In genomic region chr17:26844909-26845148, GRCm38 (mm10) we compare ENCODE assay signal across 13 mouse cellular contexts. TPM values are rescaled to one million over a fixed set of nuclear protein-coding genes. Genes with fewer than 3 reads are reported as not detected.
DNase-seq lines count a peak whose midpoint lies in the region; ATAC-seq and TF ChIP-seq lines count a peak whose summit lies in the region.
"Had no signal": no experiment of that assay in that cellular context is flagged by ENCODE, and none has a peak within 500 bp of the region (broad histone marks: within the 10 kb centered on the region; RNA-seq: fewer than 3 reads in every experiment).

Nkx2-5 (minus strand) TSS chr17:26845009.

- no peak within 1 kb of the TSS for H3K27ac ChIP-seq in limb, embryonic 12.5 days
- no peak within 1 kb of the TSS for H3K27ac ChIP-seq in limb, embryonic 10.5 days
- no peak within 1 kb of the TSS for H3K27ac ChIP-seq in thymus, adult 2 months (ENCODE audit: control insufficient read depth, insufficient read depth, low read length)
- H3K27ac ChIP-seq in heart, embryonic 16.5 days (ENCODE audit: low read length): peak within 1 kb of the TSS; percentile 95
- no peak within 1 kb of the TSS for H3K27ac ChIP-seq in stomach, postnatal 0 days (replicated peaks)
- no peak within 1 kb of the TSS for H3K27ac ChIP-seq in hindbrain, embryonic 11.5 days (ENCODE audit: low read depth, low read length)
- H3K27ac ChIP-seq: hindbrain, postnatal 0 days; macrophage had no signal

- 0 out of 2 replicates have a peak within 1 kb of the TSS, but pooled peaks have one; percentile 6 for H3K4me3 ChIP-seq in limb, embryonic 12.5 days (replicated peaks)
- no peak within 1 kb of the TSS for H3K4me3 ChIP-seq in limb, embryonic 10.5 days
- no peak within 1 kb of the TSS for H3K4me3 ChIP-seq in thymus, adult 2 months (ENCODE audit: control insufficient read depth, insufficient read depth, low read length)
- peak within 1 kb of the TSS; percentile 57 for H3K4me3 ChIP-seq in heart, embryonic 16.5 days (ENCODE audit: low read length)
- H3K4me3 ChIP-seq in stomach, postnatal 0 days (ENCODE audit: low read depth, low read length): no peak within 1 kb of the TSS
- H3K4me3 ChIP-seq in hindbrain, embryonic 11.5 days (ENCODE audit: low read depth, low read length): no peak within 1 kb of the TSS
- H3K4me3 ChIP-seq: myocyte had no signal

- TF ChIP-seq POLR2A in thymus, adult 2 months (IDR thresholded peaks at IDR 0.05; ENCODE audit: control insufficient read depth, extremely low read depth, insufficient read depth, low read length, poor library complexity): no peak

- H3K4me1 ChIP-seq in limb, embryonic 12.5 days (replicated peaks): peaks cover 3% of the 10 kb centered on the region
- peaks cover 13% of the 10 kb centered on the region for H3K4me1 ChIP-seq in limb, embryonic 10.5 days
- H3K4me1 ChIP-seq in thymus, adult 2 months (replicated peaks; ENCODE audit: control insufficient read depth, insufficient read depth, low read length): peaks cover 3% of the 10 kb centered on the region; the same call in 1 of the 2 replicates
- H3K4me1 ChIP-seq in heart, embryonic 16.5 days (ENCODE audit: control insufficient read depth, insufficient read depth, low read length): no peaks in the 10 kb centered on the region; the same call in 1 of the 2 replicates
- no peaks in the 10 kb centered on the region for H3K4me1 ChIP-seq in stomach, postnatal 0 days (replicated peaks; ENCODE audit: control insufficient read depth, insufficient read depth)
- H3K4me1 ChIP-seq in hindbrain, embryonic 11.5 days (replicated peaks; ENCODE audit: control insufficient read depth, insufficient read depth, low read length): no peaks in the 10 kb centered on the region; the same call in 1 of the 2 replicates

- ATAC-seq in limb, embryonic 12.5 days (ENCODE audit: insufficient number of reproducible peaks, insufficient read depth, low FRiP score, low TSS enrichment, low read depth): no peak
- ATAC-seq in heart, embryonic 16.5 days (replicated peaks; ENCODE audit: extremely low read depth, insufficient read depth, low FRiP score): no peak
- no peak for ATAC-seq in stomach, postnatal 0 days (ENCODE audit: low FRiP score, low TSS enrichment)
- ATAC-seq in hindbrain, embryonic 11.5 days (ENCODE audit: low FRiP score): no peak
- ATAC-seq: hindbrain, postnatal 0 days had no signal

- H3K36me3 ChIP-seq in limb, embryonic 12.5 days: no peaks in the 10 kb centered on the region
- no peaks in the 10 kb centered on the region for H3K36me3 ChIP-seq in limb, embryonic 10.5 days
- H3K36me3 ChIP-seq in thymus, adult 2 months (ENCODE audit: control insufficient read depth, insufficient read depth, low read length): no peaks in the 10 kb centered on the region
- no peaks in the 10 kb centered on the region for H3K36me3 ChIP-seq in heart, embryonic 16.5 days (ENCODE audit: control insufficient read depth, insufficient read depth)
- no peaks in the 10 kb centered on the region for H3K36me3 ChIP-seq in stomach, postnatal 0 days (ENCODE audit: control insufficient read depth, insufficient read depth, low read length)
- no peaks in the 10 kb centered on the region for H3K36me3 ChIP-seq in hindbrain, embryonic 11.5 days (ENCODE audit: control insufficient read depth, insufficient read depth, low read length)

- no peak within 1 kb of the TSS for H3K4me2 ChIP-seq in limb, embryonic 12.5 days
- peak within 1 kb of the TSS; percentile 77 for H3K4me2 ChIP-seq in heart, embryonic 16.5 days (ENCODE audit: low read depth, low read length)
- 0 out of 2 replicates have a peak within 1 kb of the TSS, but pooled peaks have one; percentile 23 for H3K4me2 ChIP-seq in stomach, postnatal 0 days (replicated peaks; ENCODE audit: low read depth)
- H3K4me2 ChIP-seq in hindbrain, embryonic 11.5 days (replicated peaks; ENCODE audit: low read depth, low read length): no peak within 1 kb of the TSS

- 0% methylated on average over 5 of the region's 5 CpGs for WGBS in limb, embryonic 12.5 days
- WGBS in limb, embryonic 10.5 days: 2% methylated on average over 5 of the region's 5 CpGs
- 9% methylated on average over 5 of the region's 5 CpGs for WGBS in thymus, adult 2 months
- WGBS in heart, embryonic 16.5 days: 0% methylated on average over 4 of the region's 5 CpGs
- WGBS in stomach, postnatal 0 days: 3% methylated on average over 5 of the region's 5 CpGs
- 0% methylated on average over 4 of the region's 5 CpGs for WGBS in hindbrain, embryonic 11.5 days

- DNase-seq in limb, embryonic 10.5 days (ENCODE audit: low spot score): no peak
- no peak for DNase-seq in thymus, adult 2 months
- no peak for DNase-seq in thymus, postnatal 36 days
- no peak for DNase-seq in stomach, postnatal 0 days (ENCODE audit: low spot score)
- no peak for DNase-seq in gastrocnemius, postnatal 10 days
- DNase-seq in hindbrain, embryonic 11.5 days (ENCODE audit: low spot score): no peak
- DNase-seq: cerebellum, adult 9-10 months had no signal

- H3K9ac ChIP-seq in limb, embryonic 12.5 days (replicated peaks): no peak within 1 kb of the TSS
- peak within 1 kb of the TSS; percentile 89 for H3K9ac ChIP-seq in heart, embryonic 16.5 days (ENCODE audit: low read length)
- no peak within 1 kb of the TSS for H3K9ac ChIP-seq in stomach, postnatal 0 days (ENCODE audit: low read length)
- no peak within 1 kb of the TSS for H3K9ac ChIP-seq in hindbrain, embryonic 11.5 days (ENCODE audit: low read depth, low read length)

- H3K27me3 ChIP-seq in limb, embryonic 12.5 days: peaks cover 90% of the 10 kb centered on the region
- peaks cover 98% of the 10 kb centered on the region for H3K27me3 ChIP-seq in limb, embryonic 10.5 days (ENCODE audit: low read depth, poor library complexity, severe bottlenecking)
- peaks cover 30% of the 10 kb centered on the region; the same call in 1 of the 2 replicates for H3K27me3 ChIP-seq in thymus, adult 2 months (ENCODE audit: control insufficient read depth, insufficient read depth, low read length)
- peaks cover 33% of the 10 kb centered on the region for H3K27me3 ChIP-seq in heart, embryonic 16.5 days (ENCODE audit: control insufficient read depth, insufficient read depth, low read length)
- H3K27me3 ChIP-seq in stomach, postnatal 0 days (ENCODE audit: control insufficient read depth, insufficient read depth, low read length): peaks cover 50% of the 10 kb centered on the region
- H3K27me3 ChIP-seq in hindbrain, embryonic 11.5 days (ENCODE audit: control insufficient read depth, insufficient read depth, low read length): peaks cover 90% of the 10 kb centered on the region

- no peaks in the 10 kb centered on the region for H3K9me3 ChIP-seq in limb, embryonic 12.5 days
- H3K9me3 ChIP-seq in limb, embryonic 10.5 days (replicated peaks): no peaks in the 10 kb centered on the region
- no peaks in the 10 kb centered on the region for H3K9me3 ChIP-seq in heart, embryonic 16.5 days (replicated peaks; ENCODE audit: control insufficient read depth, low read length)
- H3K9me3 ChIP-seq in stomach, postnatal 0 days (ENCODE audit: control insufficient read depth, low read length): no peaks in the 10 kb centered on the region
- no peaks in the 10 kb centered on the region for H3K9me3 ChIP-seq in hindbrain, embryonic 11.5 days (ENCODE audit: control insufficient read depth, low read length)

- no peak for TF ChIP-seq EP300 in stomach, postnatal 0 days (optimal IDR thresholded peaks at IDR 0.05)

- no peak for TF ChIP-seq CTCF in thymus, adult 2 months (IDR thresholded peaks at IDR 0.05; ENCODE audit: borderline replicate concordance, control insufficient read depth, extremely low read depth, insufficient read depth, low read length, poor library complexity)
- TF ChIP-seq CTCF in stomach, postnatal 0 days (IDR thresholded peaks at IDR 0.05; ENCODE audit: low read depth): no peak

RNA-seq across cellular contexts. Expression of gene Nkx2-5, which starts in this region (rescaled TPM):
- polyA plus RNA-seq in limb, embryonic 12.5 days (2016; fragmentation: Nextera tagmentation; extraction: Ambion mirVana): not detected in 2 replicates
- polyA plus RNA-seq in limb, embryonic 10.5 days (2016; fragmentation: Nextera tagmentation; extraction: Ambion mirVana): 0.10 and 0.14 TPM in 2 replicates
- polyA plus RNA-seq in thymus, adult 2 months (2012; rRNA removed): 0.51 and 11.4 TPM in 2 replicates
- polyA plus RNA-seq in heart, embryonic 16.5 days (2015; fragmentation: Nextera tagmentation; extraction: Ambion mirVana): 123 and 132 TPM in 2 replicates
- 0.17 and 0.91 TPM in 2 replicates for polyA plus RNA-seq in stomach, postnatal 0 days (2015; fragmentation: Nextera tagmentation; extraction: Ambion mirVana)
- total RNA-seq in gastrocnemius, postnatal 10 days (2021): not detected
- not detected in 2 replicates for polyA plus RNA-seq in hindbrain, embryonic 11.5 days (2014; fragmentation: Nextera tagmentation; extraction: Ambion mirVana)
- total RNA-seq: hindbrain, postnatal 0 days; left cerebral cortex, postnatal 36 days had no signal
- polyA plus RNA-seq: hindbrain, postnatal 0 days; macrophage had no signal

Comparison
In these comparisons a context has a peak if more than half of its experiments do, and no peak if none do; other contexts are left out.
1. RNA of gene Nkx2-5 (polyA plus RNA-seq): 123 to 132 TPM in heart, embryonic 16.5 days; 0.51 to 11.4 TPM in thymus, adult 2 months, 0.17 to 0.91 TPM in stomach, postnatal 0 days, 0.10 to 0.14 TPM in limb, embryonic 10.5 days, not detected in limb, embryonic 12.5 days and not detected in hindbrain, embryonic 11.5 days; every median in the first group is over 10 times any median in the second.
2. H3K4me3 ChIP-seq: peak in limb, embryonic 12.5 days (single experiment) and heart, embryonic 16.5 days (single experiment); none in limb, embryonic 10.5 days (single experiment), thymus, adult 2 months (single experiment), stomach, postnatal 0 days (single experiment) and hindbrain, embryonic 11.5 days (single experiment).
3. H3K4me2 ChIP-seq: peak in heart, embryonic 16.5 days (single experiment) and stomach, postnatal 0 days (single experiment); none in limb, embryonic 12.5 days (single experiment) and hindbrain, embryonic 11.5 days (single experiment).